Mouse (Mus musculus): Measurements from ENCODE around the gene Otulinl. TPM values are rescaled to one million over a fixed set of nuclear protein-coding genes. Genes with fewer than 3 reads are reported as not detected.

Gene Otulinl
- polyA plus RNA-seq, 1 experiment, result 3.0 TPM

DNA sequence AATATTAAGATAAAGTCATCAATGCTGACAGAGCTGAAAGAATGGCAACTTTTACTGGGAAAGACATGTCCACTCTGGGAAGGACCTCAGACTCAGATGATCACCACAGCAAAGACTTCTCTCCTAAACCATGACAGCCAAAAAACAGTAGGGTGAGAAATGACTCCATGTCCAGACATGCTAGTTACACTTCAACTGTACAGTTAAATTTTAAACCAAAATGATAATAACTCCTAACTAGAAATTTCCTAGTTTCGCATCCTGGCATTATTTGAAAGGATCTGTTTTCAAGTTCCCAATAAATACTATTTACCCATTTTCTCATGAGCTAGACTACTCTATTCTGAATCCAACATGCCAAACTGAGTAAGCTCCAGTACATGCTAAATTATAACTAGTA lies 55.1 kb downstream of the Otulinl start:
- Histone ChIP-seq H3K27me3 (ENCODE audit: control insufficient read depth, insufficient read depth, low read length) (no peaks in the 10 kb centered on the region), H3K36me3 (ENCODE audit: control insufficient read depth, insufficient read depth, low read length) (peaks cover 13% of the 10 kb centered on the region), H3K27ac (ENCODE audit: insufficient read depth, low read depth, low read length) (0 out of 2 replicates have a peak overlapping the region, but pooled peaks have one; percentile 21), H3K4me3 (ENCODE audit: low read depth, low read length) (no peak overlapping the region), H3K4me1 (ENCODE audit: control insufficient read depth, insufficient read depth, insufficient read length, low read length) (peaks cover 18% of the 10 kb centered on the region; the same call in 1 of the 2 replicates)
- 40% methylated on average over 1 of the region's 1 CpGs for WGBS
- TF ChIP-seq POLR2A (IDR thresholded peaks at IDR 0.05; ENCODE audit: low read depth, low read length), result no peak
- TF ChIP-seq CTCF (IDR thresholded peaks at IDR 0.05; ENCODE audit: extremely low read depth, insufficient read length, insufficient replicate concordance, low read depth, low read length), result no peak

- WGBS, result 74% methylated on average over 10 of the region's 10 CpGs
- Histone ChIP-seq H3K36me3 (ENCODE audit: control insufficient read depth, insufficient read depth, low read length) (peaks cover 13% of the 10 kb centered on the region), H3K4me1 (ENCODE audit: control insufficient read depth, insufficient read depth, insufficient read length, low read length) (peaks cover 15% of the 10 kb centered on the region; the same call in 1 of the 2 replicates), H3K27me3 (ENCODE audit: control insufficient read depth, insufficient read depth, low read length) (no peaks in the 10 kb centered on the region), H3K27ac (ENCODE audit: insufficient read depth, low read depth, low read length) (0 out of 2 replicates have a peak overlapping the region, but pooled peaks have one; percentile 21), H3K4me3 (ENCODE audit: low read depth, low read length) (peak overlapping the region; percentile 12; the same call in 1 of the 2 replicates)
- TF ChIP-seq POLR2A (IDR thresholded peaks at IDR 0.05; ENCODE audit: low read depth, low read length) (no peak), CTCF (IDR thresholded peaks at IDR 0.05; ENCODE audit: extremely low read depth, insufficient read length, insufficient replicate concordance, low read depth, low read length) (no peak)
Measured at GRCm38 (mm10) chr15:27625890-27626255, 55.5 kb downstream of the Otulinl start.

DNA sequence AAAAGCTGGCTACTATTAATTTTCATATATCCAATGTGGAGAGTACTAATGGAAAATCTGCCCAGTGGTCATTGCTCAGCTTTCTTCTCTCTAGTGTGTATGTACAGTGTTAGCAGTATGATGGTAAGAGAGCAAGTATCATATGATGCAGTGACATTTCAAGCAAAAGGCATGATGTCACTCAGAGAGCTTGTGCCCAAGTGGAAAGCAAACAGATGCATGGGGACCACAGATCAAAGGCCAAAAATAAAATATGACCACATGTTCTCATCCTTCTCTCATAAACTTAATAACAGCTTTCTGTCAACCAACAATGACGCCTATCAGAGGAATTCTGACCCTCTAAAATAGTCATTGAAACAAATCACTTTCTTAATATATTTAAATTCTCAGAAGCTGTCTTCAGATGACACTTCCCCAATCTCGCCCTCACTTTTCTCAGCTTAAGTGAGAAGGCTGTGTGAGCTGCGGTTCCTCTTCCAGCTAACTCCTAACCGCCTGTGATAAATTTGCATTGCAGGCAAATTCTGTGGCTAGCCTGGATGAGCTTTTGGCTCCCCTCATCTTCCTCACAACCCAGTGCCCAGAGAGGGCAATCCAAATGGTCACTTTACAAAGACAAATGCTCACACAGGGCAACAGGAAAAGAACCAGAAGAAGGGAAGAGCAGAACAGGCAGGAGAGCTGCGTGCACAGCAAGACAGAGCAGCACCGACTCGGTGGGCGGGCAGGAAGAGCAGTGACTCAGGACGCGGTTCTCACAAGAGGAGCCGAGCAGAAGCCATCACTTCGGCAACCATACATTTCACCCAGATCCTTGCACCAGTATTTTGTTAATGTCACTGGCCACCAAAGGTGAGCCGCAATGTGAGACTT lies 56.1 kb downstream of the Otulinl start:
- H3K27me3 ChIP-seq (ENCODE audit: control insufficient read depth, insufficient read depth, low read length), result no peaks in the 10 kb centered on the region
- peak overlapping the region; percentile 12; the same call in 1 of the 2 replicates for H3K4me3 ChIP-seq (ENCODE audit: low read depth, low read length)
- H3K27ac ChIP-seq (ENCODE audit: insufficient read depth, low read depth, low read length), result peak overlapping the region; percentile 21; the same call in 1 of the 2 replicates
- TF ChIP-seq CTCF (IDR thresholded peaks at IDR 0.05; ENCODE audit: extremely low read depth, insufficient read length, insufficient replicate concordance, low read depth, low read length) (no peak), POLR2A (IDR thresholded peaks at IDR 0.05; ENCODE audit: low read depth, low read length) (no peak)
- WGBS, result 78% methylated on average over 13 of the region's 13 CpGs
- H3K36me3 ChIP-seq (ENCODE audit: control insufficient read depth, insufficient read depth, low read length), result peaks cover 15% of the 10 kb centered on the region
- H3K4me1 ChIP-seq (ENCODE audit: control insufficient read depth, insufficient read depth, insufficient read length, low read length), result peaks cover 14% of the 10 kb centered on the region; the same call in 1 of the 2 replicates

- Histone ChIP-seq H3K4me3 (ENCODE audit: low read depth, low read length) (no peak overlapping the region), H3K4me1 (ENCODE audit: control insufficient read depth, insufficient read depth, insufficient read length, low read length) (peaks cover 11% of the 10 kb centered on the region; the same call in 1 of the 2 replicates), H3K27ac (ENCODE audit: insufficient read depth, low read depth, low read length) (no peak overlapping the region), H3K27me3 (ENCODE audit: control insufficient read depth, insufficient read depth, low read length) (no peaks in the 10 kb centered on the region), H3K36me3 (ENCODE audit: control insufficient read depth, insufficient read depth, low read length) (peaks cover 26% of the 10 kb centered on the region)
- TF ChIP-seq POLR2A (IDR thresholded peaks at IDR 0.05; ENCODE audit: low read depth, low read length), result no peak
- TF ChIP-seq CTCF (IDR thresholded peaks at IDR 0.05; ENCODE audit: extremely low read depth, insufficient read length, insufficient replicate concordance, low read depth, low read length), result no peak
- 85% methylated on average over 6 of the region's 6 CpGs for WGBS
Measured at GRCm38 (mm10) chr15:27623286-27623685, 58.1 kb downstream of the Otulinl start.

DNA sequence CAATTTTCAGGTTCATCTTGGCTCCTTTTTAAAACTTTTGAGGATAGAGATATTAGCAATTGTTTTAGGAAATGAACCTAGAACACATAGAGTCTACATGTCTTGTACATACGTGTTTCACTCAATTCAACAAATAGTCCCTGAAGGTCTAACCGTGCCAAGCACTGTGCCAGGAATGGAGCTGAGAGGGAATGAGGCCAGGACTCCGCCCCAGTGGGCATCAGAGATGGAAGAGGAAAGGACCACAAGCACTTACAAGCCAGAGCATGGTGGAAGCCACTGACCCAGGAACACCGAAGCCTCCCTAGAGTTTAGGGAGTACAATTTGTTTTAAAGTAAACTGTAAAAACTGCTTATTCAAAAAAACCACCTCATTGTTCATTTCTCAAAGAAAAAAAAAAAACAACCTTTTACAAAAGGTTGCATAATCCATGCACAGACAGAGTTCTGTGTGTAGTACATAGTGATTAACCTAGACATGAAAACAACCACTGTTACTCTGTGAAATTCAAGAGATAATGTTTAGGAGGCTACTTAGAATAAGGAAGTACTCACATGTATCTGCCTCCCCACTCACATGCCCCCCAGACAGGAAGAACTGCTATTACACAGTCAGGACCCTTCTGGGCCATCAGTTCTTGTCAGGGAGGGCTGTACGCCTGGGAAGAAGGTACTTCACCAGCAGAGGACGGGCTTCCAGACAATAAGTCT lies 60.7 kb downstream of the Otulinl start:
- Histone ChIP-seq H3K36me3 (ENCODE audit: control insufficient read depth, insufficient read depth, low read length) (peaks cover 35% of the 10 kb centered on the region), H3K27me3 (ENCODE audit: control insufficient read depth, insufficient read depth, low read length) (no peaks in the 10 kb centered on the region), H3K4me1 (ENCODE audit: control insufficient read depth, insufficient read depth, insufficient read length, low read length) (peaks cover under 1% of the 10 kb centered on the region; the same call in 1 of the 2 replicates), H3K27ac (ENCODE audit: insufficient read depth, low read depth, low read length) (no peak overlapping the region), H3K4me3 (ENCODE audit: low read depth, low read length) (no peak overlapping the region)
- 79% methylated on average over 6 of the region's 6 CpGs for WGBS
- TF ChIP-seq POLR2A (IDR thresholded peaks at IDR 0.05; ENCODE audit: low read depth, low read length), result no peak
- no peak for TF ChIP-seq CTCF (IDR thresholded peaks at IDR 0.05; ENCODE audit: extremely low read depth, insufficient read length, insufficient replicate concordance, low read depth, low read length)

- 46% methylated on average over 3 of the region's 3 CpGs for WGBS
- Histone ChIP-seq H3K27me3 (ENCODE audit: control insufficient read depth, insufficient read depth, low read length) (no peaks in the 10 kb centered on the region), H3K4me1 (ENCODE audit: control insufficient read depth, insufficient read depth, insufficient read length, low read length) (no peaks in the 10 kb centered on the region), H3K4me3 (ENCODE audit: low read depth, low read length) (no peak overlapping the region), H3K36me3 (ENCODE audit: control insufficient read depth, insufficient read depth, low read length) (peaks cover 40% of the 10 kb centered on the region), H3K27ac (ENCODE audit: insufficient read depth, low read depth, low read length) (no peak overlapping the region)
- no peak for TF ChIP-seq CTCF (IDR thresholded peaks at IDR 0.05; ENCODE audit: extremely low read depth, insufficient read length, insufficient replicate concordance, low read depth, low read length)
- TF ChIP-seq POLR2A (IDR thresholded peaks at IDR 0.05; ENCODE audit: low read depth, low read length), result no peak
Measured at GRCm38 (mm10) chr15:27619683-27620082, 61.7 kb downstream of the Otulinl start.

Data from small intestine, adult 2 months (tissue).